18 mouse cellular contexts compared by ENCODE assay signal in genomic region chr9:120023086-120023811, GRCm38 (mm10). TPM values are rescaled to one million over a fixed set of nuclear protein-coding genes. Genes with fewer than 3 reads are reported as not detected.
DNase-seq lines count a peak whose midpoint lies in the region; ATAC-seq lines count a peak whose summit lies in the region.
"Had no signal": no experiment of that assay in that cellular context is flagged by ENCODE, and none has a peak within 500 bp of the region (broad histone marks: within the 10 kb centered on the region; RNA-seq: fewer than 3 reads in every experiment).

Xirp1 (minus strand) TSS chr9:120023598.

- H3K9ac ChIP-seq in heart, embryonic 12.5 days, result peak within 1 kb of the TSS; percentile 83
- H3K9ac ChIP-seq: intestine, embryonic 15.5 days; midbrain, embryonic 12.5 days had no signal

- peaks cover 16% of the 10 kb centered on the region for H3K36me3 ChIP-seq in heart, embryonic 12.5 days
- H3K36me3 ChIP-seq: intestine, embryonic 15.5 days; midbrain, embryonic 12.5 days had no signal

- H3K27ac ChIP-seq in heart, embryonic 12.5 days (ENCODE audit: poor library complexity, severe bottlenecking), result peak within 1 kb of the TSS; percentile 99
- H3K27ac ChIP-seq: intestine, embryonic 15.5 days; midbrain, embryonic 12.5 days had no signal

- 41% methylated on average over 18 of the region's 18 CpGs for WGBS in heart, embryonic 12.5 days

- DNase-seq in cerebellum, adult 11-12 months, result peak; percentile 40
- DNase-seq in cerebellum, adult 9-10 months, result no peak
- DNase-seq in gastrocnemius, postnatal 10 days, result no peak
- peak; percentile 63 for DNase-seq in heart, postnatal 4 days
- no peak for DNase-seq in lung, postnatal 25 days (ENCODE audit: low spot score)
- DNase-seq in thymus, adult 18-20 months, result no peak
- DNase-seq in right cerebral cortex, postnatal 4 days, result no peak
- DNase-seq: embryo, embryonic 11 days; kidney, postnatal 10 days; liver; lung, postnatal 10 days; right cerebral cortex, postnatal 25 days had no signal

- no peaks in the 10 kb centered on the region for H3K9me3 ChIP-seq in heart, embryonic 12.5 days (replicated peaks)
- H3K9me3 ChIP-seq: intestine, embryonic 15.5 days; midbrain, embryonic 12.5 days had no signal

- H3K27me3 ChIP-seq in heart, embryonic 12.5 days (replicated peaks), result no peaks in the 10 kb centered on the region
- H3K27me3 ChIP-seq: intestine, embryonic 15.5 days had no signal

- H3K4me3 ChIP-seq in heart, embryonic 12.5 days, result peak within 1 kb of the TSS; percentile 68
- H3K4me3 ChIP-seq: intestine, embryonic 15.5 days; midbrain, embryonic 12.5 days had no signal

- ATAC-seq in heart, embryonic 12.5 days (ENCODE audit: insufficient number of reproducible peaks, low FRiP score), result peak; percentile 40
- ATAC-seq: forebrain, embryonic 16.5 days; intestine, embryonic 15.5 days had no signal

- H3K4me2 ChIP-seq in heart, embryonic 12.5 days, result peak within 1 kb of the TSS; percentile 73
- H3K4me2 ChIP-seq: intestine, embryonic 15.5 days; midbrain, embryonic 12.5 days had no signal

- peaks cover 51% of the 10 kb centered on the region for H3K4me1 ChIP-seq in heart, embryonic 12.5 days (replicated peaks)
- H3K4me1 ChIP-seq: midbrain, embryonic 12.5 days had no signal

RNA-seq across cellular contexts. Expression of gene Xirp1, which starts in this region (rescaled TPM):
- total RNA-seq in gastrocnemius, postnatal 10 days (2021), result 10 to 100 TPM; 58.2 to 84.6 TPM
- 82.9 and 92.6 TPM in 2 replicates for polyA plus RNA-seq in heart, embryonic 12.5 days (2016; fragmentation: Nextera tagmentation; extraction: Ambion mirVana)
- 100 to 1,000 TPM; 162 to 169 TPM for total RNA-seq in heart, postnatal 4 days (2021)
- total RNA-seq: hematopoietic stem cell, adult 5-6 weeks had no signal
- polyA plus RNA-seq: brain, embryonic 14.5 days; forebrain, embryonic 16.5 days; midbrain, embryonic 12.5 days had no signal

Comparison
In these comparisons a context has a peak if more than half of its experiments do, and no peak if none do; other contexts are left out.
1. DNase-seq: peak in cerebellum, adult 11-12 months (single experiment) and heart, postnatal 4 days (single experiment); none in cerebellum, adult 9-10 months (single experiment), gastrocnemius, postnatal 10 days (single experiment), lung, postnatal 25 days (single experiment), thymus, adult 18-20 months (0 of 2) and right cerebral cortex, postnatal 4 days (single experiment).